Mouse (Mus musculus): ENCODE results near the gene Map3k13.
A peak's percentile ranks its signal among the peaks of the same experiment; 100 is the strongest.

The Map3k13 gene

DNA sequence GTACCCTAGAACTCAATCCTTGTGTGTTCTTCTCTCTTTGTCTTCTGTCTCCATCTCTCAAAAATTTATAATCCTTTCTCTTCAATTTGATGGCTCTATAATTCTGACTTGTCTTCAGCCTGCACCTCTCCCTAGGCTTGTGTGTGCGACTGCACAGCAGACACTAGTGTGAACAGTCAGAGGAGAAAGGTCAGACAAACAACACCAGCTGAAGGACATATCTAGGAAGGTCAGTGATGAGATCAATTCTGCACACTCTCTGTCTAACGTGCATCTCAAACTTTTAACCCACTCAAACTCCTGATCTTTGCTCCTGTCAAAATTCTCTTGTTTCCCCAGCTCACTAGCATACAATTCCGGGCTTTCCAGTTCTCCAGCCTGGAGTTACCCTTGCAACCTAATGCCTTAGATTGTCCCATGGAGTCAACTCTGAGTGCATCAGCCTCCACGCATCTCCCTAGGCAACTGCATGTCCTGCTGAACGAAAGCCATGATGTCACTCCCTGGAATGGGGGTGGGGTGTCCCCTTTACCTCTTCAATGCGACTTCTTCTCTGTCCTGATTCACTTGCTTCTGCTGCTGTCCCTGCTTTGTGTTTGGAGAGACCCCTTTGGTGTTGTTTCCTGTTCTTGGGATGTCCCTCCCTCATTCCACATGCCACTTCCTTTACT lies 19.2 kb downstream of the Map3k13 start:
- no peak for DNase-seq

DNA sequence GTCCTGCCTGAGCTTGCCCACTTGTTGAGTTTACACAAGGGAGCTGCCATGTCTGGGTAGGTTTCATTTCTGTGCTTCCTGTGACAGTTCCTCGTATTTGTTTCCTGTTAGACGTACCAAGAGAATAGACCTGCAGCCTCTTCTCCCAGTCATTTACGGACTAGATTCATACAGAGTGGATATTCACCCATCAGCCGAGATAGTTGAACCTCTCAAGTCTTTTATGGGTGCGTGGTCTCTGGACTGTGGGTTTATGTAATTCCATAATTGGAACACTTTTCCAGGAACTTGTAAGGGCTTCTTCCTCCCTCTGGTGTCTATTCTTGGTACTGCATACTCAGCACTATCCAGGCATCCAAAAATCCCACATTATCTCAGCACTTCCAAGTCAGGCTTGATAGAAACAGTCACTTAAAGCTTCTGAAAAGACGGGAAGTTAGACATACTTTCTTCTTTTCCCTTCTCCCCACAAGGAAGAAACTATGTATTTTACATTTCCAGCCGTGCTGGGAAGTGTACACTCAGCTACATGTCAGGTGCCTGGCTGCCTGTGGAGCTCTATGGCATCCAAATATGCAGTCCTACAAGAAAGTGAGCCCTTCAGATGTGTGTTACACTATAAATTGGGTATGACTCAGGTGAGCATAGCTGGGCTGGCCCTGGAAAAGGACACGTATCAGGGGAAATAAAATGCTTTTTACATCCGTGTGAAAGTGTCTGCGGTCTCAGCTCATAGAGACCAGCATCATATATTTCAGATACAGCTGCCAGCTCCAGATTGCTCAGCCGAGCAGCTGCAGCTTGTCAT lies 20.9 kb downstream of the Map3k13 start:
- DNase-seq, result peak in 1 of 2 experiments; percentile 55

DNA sequence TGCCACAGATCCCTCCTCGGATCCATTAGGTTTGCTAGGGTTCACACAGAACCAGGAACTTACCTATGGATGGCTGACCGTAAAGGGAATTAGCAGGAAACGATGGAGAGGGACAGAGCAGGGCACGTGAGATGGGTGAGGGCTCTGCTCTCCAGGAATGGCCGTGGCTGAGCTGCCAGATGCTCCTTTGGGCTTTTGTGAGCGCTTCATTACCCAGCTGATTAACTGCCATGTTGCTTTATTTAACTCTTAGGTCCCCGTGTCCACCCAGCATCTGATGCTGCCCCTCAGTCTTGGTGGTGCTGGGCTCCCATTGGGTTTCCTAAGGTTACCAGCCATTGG lies 21.5 kb downstream of the Map3k13 start:
- no peak for DNase-seq

DNA sequence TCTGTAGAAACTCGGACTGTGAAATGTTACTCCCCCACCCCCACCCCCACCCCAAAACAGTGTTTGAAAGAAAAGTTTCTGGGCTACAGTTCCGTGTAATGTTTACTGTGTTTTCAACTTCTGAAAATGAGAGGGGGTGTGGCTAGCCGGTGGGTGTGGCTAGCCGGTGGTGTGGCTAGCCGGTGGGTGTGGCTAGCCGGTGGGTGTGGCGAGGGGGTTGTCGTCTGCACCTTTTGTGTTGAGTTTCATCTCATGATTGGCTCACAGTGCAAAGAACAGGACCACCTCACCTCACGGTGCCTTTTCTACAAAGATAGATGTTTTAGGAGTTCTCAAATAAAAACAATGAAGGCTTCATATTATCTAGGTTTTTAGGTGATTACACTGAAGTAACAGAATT lies 24.0 kb downstream of the Map3k13 start:
- DNase-seq, result no peak

DNA sequence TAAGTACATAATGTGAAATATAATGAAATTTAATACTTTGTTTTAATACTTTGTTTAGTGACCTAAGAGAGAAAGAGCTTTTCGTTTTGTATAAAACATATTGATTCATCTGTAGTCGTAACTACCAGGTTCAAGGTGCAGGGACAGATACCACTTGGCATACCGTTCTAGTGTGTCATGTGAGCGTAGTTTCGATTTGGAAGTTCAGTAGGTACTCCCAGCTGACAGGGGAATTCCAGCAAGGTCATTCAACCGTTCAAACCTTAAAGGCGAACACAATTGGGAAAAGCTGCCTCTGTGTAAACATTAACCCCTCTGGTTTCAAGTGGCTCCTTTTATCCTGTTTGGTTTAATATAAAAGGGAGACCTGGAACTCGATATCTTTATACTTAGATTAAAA lies 24.5 kb downstream of the Map3k13 start:
- DNase-seq, result no peak

DNA sequence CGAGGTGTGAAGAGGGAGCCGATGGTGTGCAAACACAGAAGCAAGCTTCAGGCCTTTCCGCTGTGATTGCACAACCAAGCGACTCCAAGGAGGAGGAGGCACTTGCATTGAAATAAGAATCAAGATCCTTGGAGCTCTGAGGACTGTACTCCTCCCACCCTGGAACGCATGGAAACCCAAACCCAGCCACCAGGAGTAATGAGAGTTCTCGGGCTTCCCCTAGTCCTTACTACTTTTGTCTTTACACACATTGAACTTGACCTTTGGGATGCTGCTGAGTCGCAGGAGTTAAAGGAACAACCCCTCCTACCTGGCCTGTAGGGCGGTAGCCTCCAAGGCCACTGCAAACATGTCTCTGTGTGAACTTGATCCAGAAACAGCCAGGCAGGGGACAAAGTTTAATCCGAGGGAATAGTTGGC lies 31.5 kb downstream of the Map3k13 start:
- DNase-seq, result no peak

DNA sequence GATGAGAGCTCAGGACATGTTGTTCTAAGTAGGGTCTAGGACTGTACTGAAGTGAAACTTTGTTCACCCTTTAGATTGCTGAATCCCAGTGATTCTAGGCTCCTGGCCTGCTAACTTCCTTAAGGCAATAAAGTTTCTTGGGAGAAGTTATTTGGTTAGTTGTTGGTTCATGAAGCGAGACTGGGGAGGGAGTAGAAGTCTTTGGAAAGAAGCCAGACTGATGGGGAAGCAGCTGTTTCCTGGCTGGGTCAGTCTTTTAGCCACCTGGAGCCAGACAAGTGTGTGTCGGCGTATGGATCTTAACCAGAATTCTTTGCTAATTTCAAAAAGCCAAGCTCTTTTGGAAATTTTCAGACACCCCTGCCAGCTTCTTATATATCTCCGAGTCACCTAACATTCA lies 33.0 kb downstream of the Map3k13 start:
- no peak for DNase-seq

DNA sequence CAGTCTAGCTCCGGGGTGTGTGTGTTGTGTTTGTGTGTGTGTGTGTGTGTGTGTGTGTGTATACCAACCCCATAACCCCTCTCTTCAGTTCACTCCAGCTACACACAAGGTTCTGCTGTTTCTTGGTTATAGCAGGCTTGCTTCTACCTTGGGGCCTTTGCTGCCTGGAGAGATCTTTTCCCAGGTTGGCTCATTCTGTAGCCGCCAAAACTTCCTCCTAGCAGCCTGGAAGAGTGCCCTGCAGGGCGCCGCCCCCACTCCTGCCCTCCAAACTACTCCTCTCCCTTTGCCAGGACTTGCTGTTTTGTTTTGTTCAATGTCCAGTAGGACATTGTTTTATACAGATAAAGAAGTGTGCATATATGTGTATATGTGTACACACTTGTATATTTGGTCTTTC lies 33.4 kb downstream of the Map3k13 start:
- no peak for DNase-seq

DNA sequence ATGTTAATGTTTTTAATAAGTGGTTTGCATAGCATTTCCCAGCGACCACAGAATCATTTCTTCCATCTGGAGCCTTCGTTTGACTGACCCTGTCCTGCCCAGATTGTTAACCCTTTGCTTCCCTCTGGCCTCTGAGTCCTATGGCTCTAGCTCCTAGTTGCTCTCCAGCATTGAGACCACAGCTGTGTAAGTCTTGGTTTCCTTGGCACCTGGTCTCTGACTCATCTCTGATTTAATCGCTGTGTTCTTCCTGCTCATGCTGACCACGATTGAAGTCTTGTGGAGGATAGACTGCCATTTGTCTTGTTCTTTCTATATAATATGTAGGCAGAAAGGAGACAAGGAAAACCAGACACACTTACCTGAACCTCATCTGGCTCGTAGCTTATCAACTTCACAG lies 35.6 kb downstream of the Map3k13 start:
- DNase-seq, result no peak

DNA sequence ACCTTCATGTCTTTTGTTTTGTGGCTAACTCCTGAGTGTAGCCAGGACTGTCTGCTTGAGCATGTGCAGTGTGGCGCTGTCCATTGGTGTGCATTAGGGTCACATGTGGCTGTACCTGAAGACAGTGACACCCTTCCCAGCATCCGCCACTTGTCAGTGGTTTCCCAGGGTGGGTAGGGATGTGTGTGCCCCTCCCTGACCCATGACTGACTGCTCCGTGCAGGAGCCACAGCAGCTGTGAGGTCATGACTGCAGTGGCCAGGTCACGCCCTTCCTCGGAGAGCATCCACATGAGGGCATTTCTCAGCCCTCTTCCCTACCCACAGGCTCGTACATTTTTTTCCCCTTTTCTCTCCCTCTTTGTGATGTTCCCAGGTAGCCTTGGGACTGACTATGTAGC lies 36.6 kb downstream of the Map3k13 start:
- DNase-seq, result no peak

DNA sequence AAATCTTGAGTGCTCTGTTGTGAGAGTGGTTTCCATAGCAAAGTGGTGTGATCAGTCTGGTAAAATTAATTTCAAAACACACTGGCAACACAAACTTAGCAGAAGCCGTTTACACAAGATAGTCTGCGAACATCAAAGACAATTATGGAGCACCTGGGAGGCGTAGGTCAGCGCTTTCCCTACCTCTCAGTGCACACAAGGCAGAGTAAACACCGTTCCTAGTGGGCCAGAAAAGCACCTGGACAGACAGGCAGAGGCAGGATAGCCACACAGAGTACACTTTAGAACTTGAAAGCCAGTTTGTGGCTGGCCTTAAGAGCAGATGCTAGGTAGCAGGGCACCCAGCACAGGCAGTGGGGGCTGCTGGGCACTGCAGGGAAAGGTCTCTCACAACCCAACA lies 37.6 kb downstream of the Map3k13 start:
- no peak for DNase-seq

DNA sequence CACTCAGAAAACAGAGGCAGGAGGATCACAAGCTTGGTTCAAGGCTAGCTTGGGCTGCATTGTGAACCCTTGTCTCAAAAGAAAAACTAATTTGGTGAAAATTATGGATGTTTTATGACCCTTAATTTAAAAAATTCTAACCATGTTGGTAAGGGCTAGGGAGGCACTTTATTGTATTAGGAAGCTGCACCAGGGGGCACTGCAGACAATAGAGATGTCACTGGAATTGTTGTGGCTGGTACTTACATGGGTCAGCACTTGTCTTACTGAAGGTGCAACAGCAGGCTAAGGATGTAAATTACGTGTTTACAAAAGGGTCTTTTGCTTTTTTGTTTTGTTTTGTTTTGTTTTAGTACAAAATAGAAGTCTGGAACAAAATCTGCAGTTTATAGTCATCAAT lies 39.3 kb downstream of the Map3k13 start:
- DNase-seq, result no peak

DNA sequence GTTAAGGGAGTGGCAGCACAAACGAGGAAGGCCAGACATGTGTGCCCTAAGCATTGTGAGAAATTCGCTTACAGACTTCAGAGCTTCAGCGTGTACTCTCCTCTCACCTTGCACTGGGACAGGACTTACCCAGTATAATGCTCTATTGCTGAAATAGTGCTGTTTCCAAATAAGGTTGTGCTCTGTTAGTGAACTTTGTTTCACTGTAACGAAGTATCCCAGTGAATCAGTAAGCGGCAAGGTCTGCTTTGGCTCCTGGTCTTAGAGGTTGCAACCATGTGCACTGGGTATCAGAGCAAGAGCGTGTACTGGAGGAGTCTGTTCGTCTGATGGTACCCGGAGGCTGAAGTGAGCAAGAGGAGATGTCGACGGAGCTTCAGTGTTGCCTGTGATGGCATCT lies 39.8 kb downstream of the Map3k13 start:
- DNase-seq, result no peak

DNA sequence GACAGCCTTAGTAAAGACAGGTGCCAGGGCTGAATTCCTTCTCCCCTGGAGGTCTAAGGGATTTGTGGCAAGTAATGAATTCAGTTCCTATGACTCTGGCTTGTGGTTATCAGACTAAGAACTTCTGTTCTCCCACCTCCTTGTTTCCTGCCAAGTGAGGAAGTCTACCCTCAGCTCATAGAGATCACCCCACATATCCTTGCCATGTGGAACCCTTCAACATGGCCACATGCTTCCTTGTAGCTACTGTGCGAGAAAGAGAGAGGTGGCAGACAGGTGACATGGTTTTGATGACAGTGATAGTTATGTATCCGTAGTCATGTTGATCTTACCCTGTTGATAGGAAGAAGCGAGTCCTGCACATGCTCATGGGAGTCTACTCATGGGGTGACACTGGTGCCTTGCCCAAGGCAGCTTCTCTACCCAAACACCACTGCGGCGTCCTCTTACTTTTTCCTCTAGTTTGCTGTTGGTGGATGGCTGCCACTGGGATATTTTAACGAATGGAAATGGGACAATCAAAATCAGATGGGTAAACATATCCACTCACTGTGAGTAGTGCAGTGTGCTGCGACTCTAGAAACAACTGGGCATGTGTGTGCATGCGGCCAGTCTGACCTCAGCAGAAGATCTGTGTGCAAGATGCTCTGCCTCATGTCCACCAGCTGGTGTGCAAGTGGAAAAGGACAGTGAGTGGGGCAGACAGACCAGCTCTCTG lies 40.9 kb downstream of the Map3k13 start:
- no peak for DNase-seq

DNA sequence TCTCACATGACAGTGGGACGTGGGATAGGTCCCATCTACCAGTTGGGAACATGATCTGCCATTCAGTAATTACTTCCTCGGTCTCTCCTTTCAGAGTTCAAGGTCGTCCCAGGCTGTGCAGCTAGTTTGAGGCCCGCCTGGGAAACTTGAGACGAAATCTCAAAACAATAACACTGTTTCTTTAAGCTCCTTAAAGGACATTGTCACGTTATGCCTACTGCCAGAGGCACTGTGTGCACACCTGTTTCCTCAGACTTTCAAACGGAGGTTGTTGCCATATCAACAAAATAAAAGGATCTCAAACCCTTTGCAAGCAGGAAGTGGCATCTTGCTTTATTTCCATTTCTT lies 41.4 kb downstream of the Map3k13 start:
- DNase-seq, result no peak

DNA sequence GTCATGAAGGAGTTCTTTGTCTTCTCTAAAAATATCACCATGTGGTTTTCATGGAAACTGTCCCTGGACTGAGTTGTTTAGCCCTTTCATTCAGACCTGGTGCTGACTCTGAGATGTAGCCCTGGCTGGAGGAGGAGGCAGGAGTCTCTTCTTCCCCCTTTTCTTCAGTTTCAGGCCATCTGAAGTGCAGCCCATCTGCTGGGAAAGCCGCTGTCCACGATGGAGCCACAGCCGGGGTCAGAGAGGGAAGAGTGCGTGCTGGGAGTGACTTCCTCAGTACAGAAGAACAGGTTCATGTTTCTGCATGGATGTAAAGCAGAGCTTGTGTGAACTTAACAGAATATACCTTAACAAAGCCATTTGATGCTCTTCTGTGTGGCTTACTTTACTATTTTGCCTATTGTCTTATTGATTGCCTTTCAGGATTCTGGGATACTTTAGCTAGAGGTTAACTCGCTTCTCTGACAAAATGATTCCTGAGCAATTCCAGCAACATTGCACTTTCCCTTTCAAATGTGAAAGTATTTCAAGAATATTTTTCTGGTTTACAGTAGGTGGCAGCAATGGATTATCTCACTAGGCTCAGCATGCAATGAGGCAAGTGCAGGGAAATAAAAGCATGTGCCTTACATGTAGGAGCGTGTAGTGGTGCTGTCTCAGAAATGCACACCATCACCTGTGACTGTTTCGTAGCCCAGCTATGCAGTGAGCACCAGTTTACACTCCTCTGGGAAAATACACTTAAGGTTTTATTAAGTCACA lies 42.3 kb downstream of the Map3k13 start:
- no peak for DNase-seq

DNA sequence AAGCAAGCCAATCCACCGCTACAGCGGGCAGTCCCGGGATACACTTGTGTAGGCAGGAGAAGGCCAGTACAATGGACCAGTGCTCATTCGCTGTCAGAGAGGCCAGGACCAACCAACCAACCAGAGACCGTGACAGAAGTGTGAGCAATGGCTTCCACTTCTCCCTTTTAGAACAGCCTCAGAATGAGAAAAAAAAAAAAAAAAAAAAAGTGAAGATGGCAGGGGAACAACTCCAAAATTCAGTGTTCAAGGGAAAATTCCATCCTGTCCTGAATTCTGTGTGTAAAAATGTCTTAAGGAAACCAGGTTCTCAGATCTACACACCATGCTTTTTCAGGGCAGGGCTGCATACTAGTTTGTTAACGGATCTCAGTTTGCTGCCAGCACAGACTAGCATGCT lies 43.5 kb downstream of the Map3k13 start:
- DNase-seq, result no peak

DNA sequence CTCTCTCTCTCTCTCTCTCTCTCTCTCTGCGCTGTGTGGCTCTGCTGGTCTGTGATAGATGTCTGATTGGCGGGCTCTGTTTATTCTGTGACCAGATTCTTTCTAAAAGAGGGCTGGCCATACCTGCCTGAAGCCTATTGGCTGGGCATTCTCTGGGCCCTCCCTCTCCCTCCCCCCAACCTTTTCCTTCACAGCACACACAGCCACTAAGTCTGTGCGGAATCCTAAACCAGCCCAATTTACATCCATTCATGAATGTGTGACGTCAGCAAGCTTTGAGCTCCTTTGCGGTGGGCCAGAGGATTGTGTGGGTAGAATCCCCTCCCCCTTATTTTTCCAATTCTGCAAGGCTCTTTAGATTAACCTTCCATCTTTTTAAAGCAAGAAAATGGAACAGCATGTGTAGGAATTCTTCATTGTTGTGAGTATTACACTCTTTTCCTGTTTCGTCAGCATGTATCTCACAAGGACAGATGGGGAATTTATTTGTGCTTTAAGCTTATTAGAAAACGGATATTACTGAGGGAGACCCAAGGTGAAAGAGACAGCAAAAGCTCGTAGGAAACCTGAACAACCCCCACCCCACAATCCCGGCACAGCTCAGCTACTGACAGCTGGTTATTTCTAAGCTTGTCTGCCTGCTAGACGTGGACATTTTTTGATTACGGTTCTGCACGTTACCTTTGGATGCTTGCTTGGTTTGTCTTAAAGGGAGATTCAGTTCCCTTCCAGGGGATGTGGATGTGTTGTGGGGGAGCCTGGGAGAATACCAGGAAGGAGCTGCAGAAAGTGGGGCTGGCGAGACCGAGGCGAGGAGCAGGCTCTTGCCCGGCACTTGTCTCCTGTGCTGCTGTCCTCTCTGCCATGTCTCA lies 51.9 kb downstream of the Map3k13 start:
- DNase-seq, result peak; percentile 73 to 76

DNA sequence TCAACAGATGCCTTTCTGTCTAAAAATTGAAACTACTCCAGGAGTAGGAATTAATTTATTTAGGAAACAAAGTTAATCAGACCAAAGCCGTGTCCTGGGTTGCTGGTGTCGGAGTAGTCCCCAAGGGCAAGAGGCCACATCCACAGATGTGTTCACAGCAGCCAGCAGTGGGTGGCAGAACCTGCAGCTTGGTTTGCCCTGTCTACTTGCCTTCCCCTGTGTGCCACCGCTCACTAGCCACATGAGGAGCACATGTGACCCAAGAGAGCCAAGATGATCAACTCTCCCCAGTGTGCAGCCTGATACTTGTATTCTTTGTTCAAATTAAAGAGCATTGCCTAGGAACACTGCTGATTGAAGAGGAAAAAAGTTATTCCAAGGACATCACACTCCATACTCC lies 54.3 kb downstream of the Map3k13 start:
- no peak for DNase-seq

DNA sequence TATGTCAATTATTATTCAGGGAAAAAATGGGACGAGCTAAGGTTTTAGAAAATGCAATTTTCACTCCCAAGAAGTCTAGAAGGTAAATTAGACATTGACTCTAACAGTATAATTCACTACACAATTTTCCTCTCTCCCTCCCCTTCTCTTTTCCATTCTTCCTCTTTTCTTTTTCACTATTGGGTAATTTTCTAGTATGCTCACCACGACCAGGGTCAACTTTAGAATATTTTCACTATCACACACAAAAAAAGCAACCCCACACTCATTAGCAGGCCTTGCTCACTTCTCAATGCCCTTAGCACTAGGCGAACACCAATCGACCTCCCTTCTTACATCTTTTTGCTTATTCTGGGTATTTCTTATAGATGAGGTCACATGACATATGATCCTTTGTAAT lies 54.7 kb downstream of the Map3k13 start:
- no peak for DNase-seq

DNA sequence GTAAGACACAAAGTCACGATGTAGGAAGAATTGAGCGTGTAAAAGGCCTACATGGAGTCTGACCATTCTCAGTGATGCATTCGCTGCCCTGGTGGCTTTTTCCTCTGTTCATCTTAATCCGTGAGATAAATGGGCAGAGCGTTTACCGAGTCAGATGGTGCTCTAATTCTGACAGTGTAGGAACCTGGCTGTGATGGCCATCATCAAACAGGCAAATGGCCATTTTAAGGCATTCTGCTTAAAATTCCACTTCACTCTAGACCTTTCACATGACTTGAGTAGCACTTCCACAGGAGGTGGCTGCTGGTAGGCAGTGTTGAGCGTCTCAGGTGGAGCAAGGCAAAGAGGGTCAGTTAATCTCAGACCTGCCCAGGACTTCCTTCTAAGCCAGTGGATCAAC lies 58.2 kb downstream of the Map3k13 start:
- peak in 1 of 2 experiments; percentile 33 for DNase-seq

DNA sequence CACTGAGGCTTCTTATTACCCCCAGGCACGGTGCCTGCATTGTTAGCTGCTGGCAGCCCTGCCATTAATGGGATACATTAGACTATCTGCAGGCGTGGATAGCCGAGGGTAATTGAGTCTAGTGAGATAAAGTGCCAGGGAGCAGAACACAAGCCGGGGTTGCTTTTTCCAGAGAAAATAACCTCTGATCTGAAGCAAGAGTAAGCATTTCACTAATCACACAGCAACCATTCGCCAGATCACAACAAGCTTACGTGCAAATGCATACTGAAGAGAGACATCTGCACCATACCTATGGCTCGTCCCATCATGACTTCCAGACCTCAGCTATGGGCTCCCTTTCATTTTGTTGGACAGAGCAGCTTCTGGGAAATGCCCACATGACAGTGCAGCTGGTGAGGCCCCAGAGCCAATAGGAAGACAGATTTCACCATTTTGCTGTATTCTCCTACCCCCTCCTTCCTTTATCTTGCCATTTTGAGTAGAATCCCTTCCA lies 59.3 kb downstream of the Map3k13 start:
- no peak for DNase-seq

Measured in cerebellum, postnatal 36 days (tissue).